Mouse (Mus musculus) MEL (cell line): ENCODE data around the gene Abhd17a. TPM values are rescaled to one million over a fixed set of nuclear protein-coding genes. Genes with fewer than 3 reads are reported as not detected.
A peak's percentile ranks its signal among the peaks of the same experiment; 100 is the strongest.

Source experiments
- DNase-seq: peaks from one replicate; pipeline ENCODE4 v3.0.0; 2011; ENCODE audit warnings: low read depth, low spot score
- H3K27ac ChIP-seq: 2 replicates; pipeline ENCODE4 v1.5.1; 2012; ENCODE audit warnings: low read depth, mild to moderate bottlenecking, control low read depth, low read length, moderate library complexity; ENCODE audit not compliant: control insufficient read depth
- H3K27me3 ChIP-seq, 2 experiments: fragments of 150-350 bp in 1 of 2; sonication (generic) in 1 of 2; 2 replicates each; pipeline ENCODE4 v1.6.1; 2012; ENCODE audit warnings: low read length in 2 of 2, mild to moderate bottlenecking in 2 of 2, improper control_type of control experiment in 1 of 2, moderate library complexity in 1 of 2; ENCODE audit not compliant: insufficient read depth in 2 of 2, control insufficient read depth in 1 of 2
- H3K36me3 ChIP-seq, 2 experiments: 2 replicates each; pipeline ENCODE4 v1.6.1; 2012 to 2014; ENCODE audit warnings: low read length in 2 of 2, improper control_type of control experiment in 1 of 2, inconsistent platforms in 1 of 2, mild to moderate bottlenecking in 1 of 2; ENCODE audit not compliant: insufficient read depth in 2 of 2, control insufficient read depth in 1 of 2
- H3K4me1 ChIP-seq, 2 experiments: fragments of 150-350 bp in 1 of 2; sonication (generic) in 1 of 2; 2 replicates each; pipeline ENCODE4 v1.6.1; 2012; ENCODE audit warnings: low read length in 2 of 2, improper control_type of control experiment in 1 of 2, mild to moderate bottlenecking in 1 of 2; ENCODE audit not compliant: insufficient read depth in 2 of 2, control insufficient read depth in 1 of 2
- H3K4me3 ChIP-seq, 2 experiments: fragments of 150-350 bp in 1 of 2; sonication (generic) in 1 of 2; 2 replicates each; pipeline ENCODE4 v1.5.1; 2012; ENCODE audit warnings: low read depth in 2 of 2, low read length in 2 of 2, mild to moderate bottlenecking in 2 of 2, moderate library complexity in 2 of 2, control low read depth in 1 of 2, improper control_type of control experiment in 1 of 2; ENCODE audit not compliant: control insufficient read depth in 1 of 2, insufficient read depth in 1 of 2
- H3K79me2 ChIP-seq: 2 replicates; pipeline ENCODE4 v1.6.1; 2012; ENCODE audit warnings: mild to moderate bottlenecking, low read length, moderate library complexity; ENCODE audit not compliant: control insufficient read depth, poor library complexity, insufficient read depth
- H3K9ac ChIP-seq: 2 replicates; pipeline ENCODE4 v1.6.1; 2012; ENCODE audit warnings: low read depth, mild to moderate bottlenecking, control low read depth, low read length, moderate library complexity; ENCODE audit not compliant: control insufficient read depth, poor library complexity, severe bottlenecking
- H3K9me3 ChIP-seq: fragments of 150-350 bp; sonication (generic); replicated peaks from 2 replicates; pipeline ENCODE4 v1.6.1; 2012; ENCODE audit warnings: mild to moderate bottlenecking, low read length, improper control_type of control experiment, moderate library complexity; ENCODE audit not compliant: insufficient read depth
- BHLHE40 ChIP-seq: IDR thresholded peaks from 2 replicates; pipeline ENCODE4 v1.6.1; 2012; ENCODE audit warnings: low read depth, mild to moderate bottlenecking, inconsistent platforms, low read length, improper control_type of control experiment, borderline replicate concordance
- CHD1 ChIP-seq: IDR thresholded peaks from 2 replicates; pipeline ENCODE4 v1.6.1; 2012; ENCODE audit warnings: low read depth, mild to moderate bottlenecking, inconsistent platforms, low read length, improper control_type of control experiment
- CHD2 ChIP-seq: IDR thresholded peaks from 2 replicates; pipeline ENCODE4 v1.6.1; 2011; ENCODE audit warnings: low read length, improper control_type of control experiment
- CTCF ChIP-seq, 3 experiments: IDR thresholded peaks in 2 of 3; conservative IDR thresholded peaks in 1 of 3; 2 replicates each; pipeline ENCODE4 v1.5.1; 2011 to 2012; ENCODE audit warnings: low read length in 3 of 3, low read depth in 2 of 3, mild to moderate bottlenecking in 2 of 3, improper control_type of control experiment in 1 of 3, inconsistent platforms in 1 of 3, mixed read lengths in 1 of 3, moderate library complexity in 1 of 3; ENCODE audit not compliant: control insufficient read depth in 1 of 3, insufficient read depth in 1 of 3, poor library complexity in 1 of 3, severe bottlenecking in 1 of 3
- EP300 ChIP-seq, 2 experiments: IDR thresholded peaks; 2 replicates each; pipeline ENCODE4 v1.6.1; 2011; ENCODE audit warnings: improper control_type of control experiment in 2 of 2, low read length in 2 of 2, low read depth in 1 of 2, mild to moderate bottlenecking in 1 of 2
- ETS1 ChIP-seq: IDR thresholded peaks from 2 replicates; pipeline ENCODE4 v1.6.1; 2012; ENCODE audit warnings: low read depth, mild to moderate bottlenecking, inconsistent platforms, low read length, improper control_type of control experiment, moderate library complexity
- GATA1 ChIP-seq: IDR thresholded peaks from 2 replicates; pipeline ENCODE4 v1.6.1; 2011; ENCODE audit warnings: low read depth, low read length, improper control_type of control experiment
- HCFC1 ChIP-seq: IDR thresholded peaks from 2 replicates; pipeline ENCODE4 v1.6.1; 2012; ENCODE audit warnings: low read depth, mild to moderate bottlenecking, inconsistent platforms, low read length, improper control_type of control experiment, moderate library complexity
- KAT2A ChIP-seq: conservative IDR thresholded peaks from 2 replicates; pipeline ENCODE4 v1.6.1; 2012; ENCODE audit warnings: low read depth, low read length, improper control_type of control experiment, inconsistent platforms
- MAFK ChIP-seq: IDR thresholded peaks from 2 replicates; pipeline ENCODE4 v1.6.1; 2011; ENCODE audit warnings: low read depth, mild to moderate bottlenecking, low read length, improper control_type of control experiment, borderline replicate concordance
- MAZ ChIP-seq: IDR thresholded peaks from 2 replicates; pipeline ENCODE4 v1.6.1; 2012; ENCODE audit warnings: low read depth, mild to moderate bottlenecking, inconsistent platforms, low read length, improper control_type of control experiment
- MEF2A ChIP-seq: IDR thresholded peaks from 2 replicates; pipeline ENCODE4 v1.6.1; 2014; ENCODE audit warnings: low read depth, mild to moderate bottlenecking, inconsistent platforms, low read length, improper control_type of control experiment; ENCODE audit not compliant: poor library complexity, insufficient replicate concordance, severe bottlenecking; ENCODE audit errors: extremely low read depth
- MXI1 ChIP-seq: IDR thresholded peaks from 2 replicates; pipeline ENCODE4 v1.6.1; 2011; ENCODE audit warnings: mild to moderate bottlenecking, low read depth, low read length, improper control_type of control experiment
- MYB ChIP-seq: IDR thresholded peaks from 2 replicates; pipeline ENCODE4 v1.6.1; 2011; ENCODE audit warnings: mild to moderate bottlenecking, low read depth, low read length, improper control_type of control experiment
- MYC ChIP-seq: IDR thresholded peaks from 2 replicates; pipeline ENCODE4 v1.6.1; 2011; ENCODE audit warnings: low read depth, mild to moderate bottlenecking, low read length, improper control_type of control experiment, moderate library complexity
- NELFE ChIP-seq: IDR thresholded peaks from 2 replicates; pipeline ENCODE4 v1.6.1; 2011; ENCODE audit warnings: low read depth, low read length, improper control_type of control experiment
- NRF1 ChIP-seq: IDR thresholded peaks from 2 replicates; pipeline ENCODE4 v1.6.1; 2014; ENCODE audit warnings: low read depth, mild to moderate bottlenecking, inconsistent platforms, low read length, improper control_type of control experiment, moderate library complexity; ENCODE audit not compliant: poor library complexity, insufficient read depth, severe bottlenecking
- POLR2A ChIP-seq, 2 experiments: IDR thresholded peaks; 2 replicates each; pipeline ENCODE4 v1.6.1; 2011 to 2012; ENCODE audit warnings: low read length in 2 of 2, mild to moderate bottlenecking in 2 of 2, control low read depth in 1 of 2, improper control_type of control experiment in 1 of 2, low read depth in 1 of 2, moderate library complexity in 1 of 2; ENCODE audit not compliant: control insufficient read depth in 1 of 2, insufficient read depth in 1 of 2, poor library complexity in 1 of 2
- POLR2AphosphoS2 ChIP-seq: IDR thresholded peaks from 2 replicates; pipeline ENCODE4 v1.6.1; 2011; ENCODE audit warnings: low read length, improper control_type of control experiment
- POLR2AphosphoS5 ChIP-seq: IDR thresholded peaks from 2 replicates; pipeline ENCODE4 v1.6.1; 2012; ENCODE audit warnings: low read depth, borderline replicate concordance, mild to moderate bottlenecking, inconsistent platforms, low read length, moderate library complexity, mixed read lengths
- RAD21 ChIP-seq: IDR thresholded peaks from 2 replicates; pipeline ENCODE4 v1.6.1; 2011; ENCODE audit warnings: mild to moderate bottlenecking, low read depth, low read length, improper control_type of control experiment
- RCOR1 ChIP-seq: IDR thresholded peaks from 2 replicates; pipeline ENCODE4 v1.6.1; 2012; ENCODE audit warnings: low read depth, mild to moderate bottlenecking, inconsistent platforms, low read length, improper control_type of control experiment
- SIN3A ChIP-seq: IDR thresholded peaks from 2 replicates; pipeline ENCODE4 v1.6.1; 2012; ENCODE audit warnings: low read length, improper control_type of control experiment, inconsistent platforms
- SMC3 ChIP-seq: IDR thresholded peaks from 2 replicates; pipeline ENCODE4 v1.6.1; 2011; ENCODE audit warnings: low read depth, low read length, improper control_type of control experiment
- TBP ChIP-seq: IDR thresholded peaks from 2 replicates; pipeline ENCODE4 v1.8.0; 2011; ENCODE audit warnings: low read depth, low read length, improper control_type of control experiment
- TCF12 ChIP-seq: IDR thresholded peaks from 2 replicates; pipeline ENCODE4 v1.6.1; 2014; ENCODE audit warnings: low read depth, mild to moderate bottlenecking, inconsistent platforms, low read length, improper control_type of control experiment, moderate library complexity
- UBTF ChIP-seq: IDR thresholded peaks from 2 replicates; pipeline ENCODE4 v1.6.1; 2012; ENCODE audit warnings: low read depth, mild to moderate bottlenecking, inconsistent platforms, low read length, improper control_type of control experiment, moderate library complexity, borderline replicate concordance; ENCODE audit not compliant: insufficient read depth
- USF1 ChIP-seq: IDR thresholded peaks from 2 replicates; pipeline ENCODE4 v1.6.1; 2014; ENCODE audit warnings: low read depth, mild to moderate bottlenecking, inconsistent platforms, low read length, improper control_type of control experiment, moderate library complexity
- USF2 ChIP-seq, 2 experiments: IDR thresholded peaks; 2 replicates each; pipeline ENCODE4 v1.6.1; 2011 to 2012; ENCODE audit warnings: improper control_type of control experiment in 2 of 2, low read length in 2 of 2, borderline replicate concordance in 1 of 2, inconsistent platforms in 1 of 2, low read depth in 1 of 2, mild to moderate bottlenecking in 1 of 2; ENCODE audit not compliant: insufficient read depth in 1 of 2
- ZC3H11A ChIP-seq: IDR thresholded peaks from 2 replicates; pipeline ENCODE4 v1.6.1; 2012; ENCODE audit warnings: low read depth, mild to moderate bottlenecking, inconsistent platforms, low read length, improper control_type of control experiment
- ZKSCAN1 ChIP-seq: IDR thresholded peaks from 2 replicates; pipeline ENCODE4 v1.6.1; 2012; ENCODE audit warnings: low read depth, mild to moderate bottlenecking, inconsistent platforms, low read length, improper control_type of control experiment, moderate library complexity
- ZMIZ1 ChIP-seq: IDR thresholded peaks from 2 replicates; pipeline ENCODE4 v1.6.1; 2012; ENCODE audit warnings: low read depth, mild to moderate bottlenecking, inconsistent platforms, low read length, improper control_type of control experiment, moderate library complexity
- ZNF384 ChIP-seq: IDR thresholded peaks from 2 replicates; pipeline ENCODE4 v1.6.1; 2012; ENCODE audit warnings: low read depth, mild to moderate bottlenecking, inconsistent platforms, low read length, improper control_type of control experiment
- polyA plus RNA-seq, 2 experiments: library from polyadenylated mRNA; stranded (reverse) in 1 of 2; unstranded in 1 of 2; fragments of >175 nt in 1 of 2; fragments of >200 nt in 1 of 2; gene quantifications; 2 replicates each; pipeline versions ENCODE4 v1.2.1 to v1.2.4; 2012; ENCODE audit warnings: low replicate concordance in 2 of 2, low read depth in 1 of 2; ENCODE audit not compliant: insufficient read length in 2 of 2, insufficient read depth in 1 of 2, missing spikeins in 1 of 2
- total RNA-seq: library from RNA; depleted of rRNA; stranded (reverse); fragments of 300-350 nt; gene quantifications from 2 replicates; pipeline ENCODE4 v1.2.3, GENCODE M21; 2012

Gene Abhd17a
- total and polyA plus RNA-seq, 3 experiments = 96.2 to 136 (median 98.5) TPM

DNA sequence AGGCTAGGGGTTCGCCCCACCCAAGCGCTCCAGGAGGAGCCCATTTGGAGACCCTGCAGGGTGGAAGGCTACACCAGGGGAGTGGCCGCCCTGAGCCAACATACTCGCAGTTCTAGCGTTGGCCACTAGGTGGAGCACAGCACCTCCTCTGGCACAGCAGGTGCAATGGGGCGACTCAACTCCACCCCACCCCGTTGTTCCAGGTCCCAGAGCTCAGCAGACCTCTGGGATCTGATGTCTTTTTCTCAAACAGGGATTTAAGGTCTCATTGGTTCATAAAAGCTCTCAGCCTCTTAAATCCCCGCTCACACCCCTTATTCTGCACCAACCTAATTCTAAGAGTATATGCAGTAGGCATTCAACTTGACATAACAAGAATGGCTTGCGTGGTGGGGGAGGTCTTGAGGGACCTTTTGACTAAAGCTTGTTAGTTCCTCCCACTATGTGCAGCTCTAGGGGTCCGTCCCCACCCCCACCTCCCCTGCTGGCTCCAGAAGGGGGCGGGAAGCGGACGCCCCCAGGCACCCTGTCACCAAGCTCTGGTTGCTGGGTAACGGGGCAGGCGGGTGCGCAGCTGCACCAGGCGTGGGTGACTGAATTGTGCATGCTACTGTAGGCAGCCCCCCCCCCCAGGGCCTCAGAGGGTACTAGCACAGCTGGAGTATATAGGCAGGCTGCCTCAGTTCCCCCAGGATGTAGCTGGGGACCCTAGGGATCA lies 23.6 kb downstream of the Abhd17a start:
- H3K27ac ChIP-seq = no peak overlapping the region
- no peak overlapping the region for H3K4me3 ChIP-seq
- H3K4me1 ChIP-seq = peaks cover 0 to 17% of the 10 kb centered on the region in 2 experiments; a peak in 3 of 4 replicates
- peak; percentile 82 for DNase-seq
- peaks cover 0 to 9% of the 10 kb centered on the region in 2 experiments; a peak in 2 of 4 replicates for H3K36me3 ChIP-seq
- H3K79me2 ChIP-seq = peaks cover 29% of the 10 kb centered on the region
- H3K9ac ChIP-seq = no peak overlapping the region
- no peaks in the 10 kb centered on the region for H3K9me3 ChIP-seq
- TF ChIP-seq POLR2AphosphoS5 (no peak), RCOR1 (no peak), TCF12 (no peak), ETS1 (no peak), MYB (no peak), KAT2A (no peak), SMC3 (peak; percentile 70), MAZ (peak; percentile 70; the same call in 1 of the 2 replicates), BHLHE40 (no peak), CHD1 (no peak), UBTF (no peak), MYC (no peak), MEF2A (no peak), GATA1 (no peak), ZMIZ1 (no peak), USF1 (no peak), ZNF384 (no peak), NELFE (no peak), TBP (no peak), MAFK (no peak), NRF1 (no peak), POLR2A (IDR thresholded peaks at IDR 0.05; ENCODE audit: control insufficient read depth in 1 of 2, insufficient read depth in 1 of 2, low read depth in 1 of 2, low read length in 2 of 2, poor library complexity in 1 of 2) (no peak), SIN3A (peak; percentile 59), CTCF (IDR thresholded peaks at IDR 0.05 in 2 of 3, conservative IDR thresholded peaks at IDR 0.05 in 1 of 3; ENCODE audit: control insufficient read depth in 1 of 3, insufficient read depth in 1 of 3, low read depth in 2 of 3, low read length in 3 of 3, poor library complexity in 1 of 3, severe bottlenecking in 1 of 3) (peak; percentile 85 to 93 (median 91)), EP300 (IDR thresholded peaks at IDR 0.05; ENCODE audit: low read depth in 1 of 2, low read length in 2 of 2) (no peak), USF2 (IDR thresholded peaks at IDR 0.05; ENCODE audit: borderline replicate concordance in 1 of 2, insufficient read depth in 1 of 2, low read depth in 1 of 2, low read length in 2 of 2) (no peak), RAD21 (peak; percentile 70), POLR2AphosphoS2 (no peak), ZC3H11A (peak; percentile 30; the same call in 1 of the 2 replicates), ZKSCAN1 (no peak), MXI1 (no peak), HCFC1 (no peak), CHD2 (no peak)
- H3K27me3 ChIP-seq = no peaks in the 10 kb centered on the region
